Mouse (Mus musculus) hindbrain, embryonic 16.5 days (tissue): Measurements from ENCODE around the gene Dstyk. TPM values are rescaled to one million over a fixed set of nuclear protein-coding genes. Genes with fewer than 3 reads are reported as not detected.

Experiments used
- ATAC-seq: fragments of 200-750 bp; cut with Nextera tagmentation; 2 replicates; pipeline ENCODE4 v1.8.0; 2017; ENCODE audit warnings: moderate TSS enrichment, moderate library complexity
- H3K27ac ChIP-seq: fragments of 300-500 bp; sonication (generic); 2 replicates; pipeline ENCODE4 v1.5.1; 2014; ENCODE audit warnings: low read depth, mild to moderate bottlenecking, control low read depth, low read length, moderate library complexity
- H3K27me3 ChIP-seq: fragments of 300-500 bp; sonication (generic); replicated peaks from 2 replicates; pipeline ENCODE4 v1.6.1; 2014; ENCODE audit warnings: low read length; ENCODE audit not compliant: control insufficient read depth, insufficient read depth
- H3K36me3 ChIP-seq: fragments of 300-500 bp; sonication (generic); 2 replicates; pipeline ENCODE4 v1.6.1; 2014; ENCODE audit warnings: mild to moderate bottlenecking, low read length, moderate library complexity, mixed read lengths; ENCODE audit not compliant: control insufficient read depth, insufficient read depth
- H3K4me1 ChIP-seq: fragments of 300-500 bp; sonication (generic); 2 replicates; pipeline ENCODE4 v1.6.1; 2014; ENCODE audit warnings: low read depth, low read length; ENCODE audit not compliant: control insufficient read depth, insufficient read depth
- H3K4me2 ChIP-seq: fragments of 300-500 bp; sonication (generic); 2 replicates; pipeline ENCODE4 v1.6.1; 2014; ENCODE audit warnings: mild to moderate bottlenecking, low read length, control low read depth, moderate library complexity
- H3K4me3 ChIP-seq: fragments of 300-500 bp; sonication (generic); 2 replicates; pipeline ENCODE4 v1.5.1; 2014; ENCODE audit warnings: mild to moderate bottlenecking, low read length, control low read depth, moderate library complexity
- H3K9ac ChIP-seq: fragments of 300-500 bp; sonication (generic); 2 replicates; pipeline ENCODE4 v1.6.1; 2014; ENCODE audit warnings: low read depth, mild to moderate bottlenecking, control low read depth, low read length, moderate library complexity
- H3K9me3 ChIP-seq: fragments of 300-500 bp; sonication (generic); 2 replicates; pipeline ENCODE4 v1.6.1; 2014; ENCODE audit warnings: mild to moderate bottlenecking, low read length, moderate library complexity; ENCODE audit not compliant: control insufficient read depth
- WGBS: fragments of 180-500 bp; shearing (Covaris S2); extraction: QIAGEN DNeasy Blood & Tissue Kit; methylation state at CpG from one replicate; pipeline ENCODE4 v1.1.7; 2014; 5-methylcytosine and 5-hydroxymethylcytosine counted together
- polyA plus RNA-seq: library from polyadenylated mRNA; unstranded; fragments of >200 nt; fragmentation: Nextera tagmentation; extraction: Ambion mirVana; gene quantifications from 2 replicates; pipeline ENCODE4 v1.2.1, GENCODE M21; 2015

The Dstyk gene
- polyA plus RNA-seq = 7.9 and 9.7 TPM in 2 replicates

DNA sequence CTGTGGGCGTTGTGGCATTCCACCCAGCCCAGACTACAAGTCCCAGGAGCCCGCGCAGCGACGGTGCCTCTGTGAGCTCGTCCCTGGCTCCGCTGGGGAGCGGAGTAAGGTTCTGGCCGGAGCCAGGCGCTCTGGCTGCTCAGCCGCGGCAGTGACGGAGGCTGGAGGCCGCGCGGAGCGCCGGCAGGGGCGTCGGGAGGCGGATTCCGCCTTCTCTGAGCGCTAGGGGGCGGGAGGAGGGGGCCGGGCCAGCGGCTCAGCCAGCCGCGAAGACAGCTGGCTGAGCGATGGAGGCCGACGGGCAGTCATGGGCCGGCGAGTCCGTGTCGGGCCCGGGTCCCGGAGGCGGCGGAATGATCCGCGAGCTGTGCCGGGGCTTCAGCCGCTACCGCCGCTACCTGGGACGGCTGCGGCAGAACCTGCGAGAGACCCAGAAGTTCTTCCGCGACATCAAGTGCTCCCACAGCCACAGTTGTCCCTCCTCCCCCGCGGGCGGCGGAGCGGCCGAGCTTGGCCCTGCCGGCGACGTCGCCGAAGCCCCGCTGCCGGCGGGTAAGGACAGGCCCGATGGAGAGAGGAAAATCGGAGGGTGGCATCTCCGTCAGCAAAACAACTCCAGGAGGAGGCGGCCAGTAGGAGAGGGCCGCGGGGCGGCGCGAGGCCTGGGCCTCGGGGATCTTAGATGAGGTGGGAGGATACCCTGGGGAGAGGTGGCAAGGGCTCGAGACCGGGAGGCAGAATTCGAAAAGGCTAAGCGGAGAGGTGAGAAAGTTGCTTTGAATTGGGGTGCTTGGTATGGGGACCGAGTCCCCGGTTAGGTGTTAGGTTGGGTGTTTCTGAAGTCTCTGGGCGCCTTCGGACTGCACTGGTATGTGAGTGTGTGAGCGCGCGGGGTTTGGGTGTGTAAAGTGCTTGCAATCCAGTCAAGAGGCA is at the start of gene Dstyk:
Dstyk (plus strand) TSS at position 237 of the 933 bp plus-strand sequence.
- peak within 1 kb of the TSS; percentile 64 for H3K4me2 ChIP-seq
- H3K9ac ChIP-seq = peak within 1 kb of the TSS; percentile 78
- peak within 1 kb of the TSS; percentile 82 for H3K27ac ChIP-seq
- no peaks in the 10 kb centered on the region for H3K36me3 ChIP-seq
- peak within 1 kb of the TSS; percentile 57 for H3K4me3 ChIP-seq
- no peaks in the 10 kb centered on the region for H3K9me3 ChIP-seq
- ATAC-seq = peak; percentile 99
- H3K4me1 ChIP-seq = peaks cover 12% of the 10 kb centered on the region
- H3K27me3 ChIP-seq = no peaks in the 10 kb centered on the region
- under 1% methylated on average over 79 of the region's 85 CpGs for WGBS

DNA sequence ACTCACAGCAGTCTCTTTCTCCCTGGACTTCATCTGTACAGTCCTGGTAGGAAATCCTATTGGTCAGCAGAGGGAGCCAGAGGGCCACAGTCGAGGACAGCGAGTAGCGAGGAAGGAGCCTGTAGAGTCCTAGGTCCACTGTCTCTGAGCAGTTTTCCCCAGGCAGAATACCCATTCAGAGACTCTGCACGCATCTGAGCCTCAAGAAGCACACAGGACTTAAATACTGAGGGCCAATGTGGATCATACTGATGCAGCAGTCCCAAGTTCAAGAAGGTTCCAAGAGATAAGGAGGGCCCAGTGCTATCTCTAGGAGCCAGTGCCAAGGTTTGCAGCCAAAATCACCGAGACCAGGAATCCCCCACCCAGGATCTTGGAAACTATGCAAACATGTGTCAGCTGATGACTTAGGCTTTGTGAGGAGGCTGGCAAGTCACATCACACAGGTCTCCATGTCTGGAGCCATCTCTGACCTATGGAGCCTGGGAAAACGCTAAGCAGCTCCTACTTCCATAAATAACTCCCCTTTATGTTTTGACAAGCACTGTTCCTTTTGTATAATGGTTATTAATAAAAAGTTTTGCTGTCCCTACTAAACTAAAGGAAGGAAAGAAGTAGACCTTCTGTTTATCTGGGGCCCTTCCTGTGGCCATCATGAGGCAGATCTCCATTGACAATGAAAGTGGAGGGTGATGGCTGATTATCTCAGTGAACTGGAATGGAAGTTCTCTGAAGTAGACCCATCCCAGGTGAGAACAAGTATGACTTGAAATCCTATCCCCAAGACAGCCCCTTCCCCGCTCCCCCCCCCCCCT is 49.5 kb upstream of the Dstyk start:
- Histone ChIP-seq H3K27me3 (no peaks in the 10 kb centered on the region), H3K27ac (no peak overlapping the region), H3K9me3 (no peaks in the 10 kb centered on the region), H3K4me1 (peaks cover 34% of the 10 kb centered on the region), H3K4me2 (no peak overlapping the region), H3K9ac (no peak overlapping the region), H3K4me3 (no peak overlapping the region), H3K36me3 (no peaks in the 10 kb centered on the region)
- WGBS = 30% methylated on average over 7 of the region's 7 CpGs
- ATAC-seq = peak; percentile 86

GRCm38 (mm10) chr1:132370681-132371173 is 46.6 kb upstream of the Dstyk start:
- no peaks in the 10 kb centered on the region for H3K36me3 ChIP-seq
- H3K4me2 ChIP-seq = no peak overlapping the region
- peaks cover 50% of the 10 kb centered on the region for H3K4me1 ChIP-seq
- H3K27ac ChIP-seq = no peak overlapping the region
- no peak overlapping the region for H3K9ac ChIP-seq
- WGBS = 72% methylated on average over 9 of the region's 9 CpGs
- no peaks in the 10 kb centered on the region for H3K27me3 ChIP-seq
- ATAC-seq = no peak
- H3K9me3 ChIP-seq = no peaks in the 10 kb centered on the region
- H3K4me3 ChIP-seq = no peak overlapping the region

DNA sequence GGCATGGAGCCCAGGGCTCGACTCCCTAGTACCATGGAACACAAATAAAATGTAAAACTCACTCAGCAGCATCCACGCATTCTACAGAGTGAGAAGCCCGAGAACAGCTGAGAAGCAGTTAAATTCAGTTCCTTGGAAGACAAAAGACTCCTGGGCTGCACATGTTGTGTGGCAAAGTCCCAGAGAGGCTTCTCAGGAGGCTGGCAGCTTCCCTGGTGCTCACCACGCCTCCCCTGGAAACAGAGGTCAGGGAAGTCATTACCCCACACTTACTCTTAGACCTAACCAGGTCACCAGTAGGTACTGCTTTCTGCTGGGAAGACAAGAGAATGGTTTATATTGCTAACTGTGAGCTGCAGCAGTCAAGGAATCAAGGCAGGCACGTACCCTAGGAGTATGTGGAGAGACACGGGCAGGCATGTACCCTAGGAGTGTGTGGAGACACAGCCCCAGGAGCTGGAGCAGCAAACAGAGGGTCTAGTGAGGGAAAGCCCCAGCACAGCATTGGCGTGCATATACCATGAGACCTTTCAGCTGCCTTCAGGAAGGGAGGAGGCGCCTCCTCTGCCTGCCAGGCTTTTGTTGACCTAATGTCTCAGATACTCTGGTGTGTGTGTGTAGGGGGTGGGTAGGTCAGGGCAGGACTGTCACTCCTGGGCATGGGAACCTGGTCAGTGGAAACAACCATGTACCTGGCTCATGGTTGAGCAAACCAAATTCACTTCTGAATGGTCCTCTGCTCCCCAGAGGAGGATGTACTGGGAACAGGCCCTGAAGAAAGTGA is 45.9 kb upstream of the Dstyk start:
- Histone ChIP-seq H3K4me3 (no peak overlapping the region), H3K9me3 (no peaks in the 10 kb centered on the region), H3K36me3 (no peaks in the 10 kb centered on the region), H3K27me3 (no peaks in the 10 kb centered on the region), H3K4me1 (peaks cover 50% of the 10 kb centered on the region), H3K27ac (no peak overlapping the region), H3K4me2 (no peak overlapping the region), H3K9ac (no peak overlapping the region)
- ATAC-seq = no peak
- WGBS = 32% methylated on average over 8 of the region's 8 CpGs

DNA sequence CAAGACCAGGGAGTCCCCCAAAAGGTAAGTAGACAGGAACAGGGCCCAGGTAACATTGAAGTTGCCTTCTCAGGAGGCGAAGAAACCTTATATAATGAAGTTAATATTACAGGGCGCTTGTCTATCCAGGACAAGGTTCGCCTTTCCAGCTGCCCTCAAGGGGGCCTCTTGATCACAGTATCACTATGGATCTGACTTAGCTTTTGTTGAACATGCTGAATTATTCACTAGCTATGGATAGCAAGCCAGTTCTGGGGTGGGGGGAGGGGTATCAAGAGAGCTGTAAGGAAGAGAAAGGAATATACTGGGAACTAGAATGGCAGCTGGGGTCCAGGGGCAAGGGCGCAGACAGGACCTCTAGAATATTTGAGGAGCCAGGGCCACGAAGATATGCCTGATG is 45.0 kb upstream of the Dstyk start:
- no peak for ATAC-seq
- Histone ChIP-seq H3K9me3 (no peaks in the 10 kb centered on the region), H3K9ac (no peak overlapping the region), H3K27me3 (no peaks in the 10 kb centered on the region), H3K4me3 (no peak overlapping the region), H3K4me2 (no peak overlapping the region), H3K27ac (no peak overlapping the region), H3K36me3 (no peaks in the 10 kb centered on the region), H3K4me1 (peaks cover 47% of the 10 kb centered on the region)
- 49% methylated on average over 5 of the region's 5 CpGs for WGBS

DNA sequence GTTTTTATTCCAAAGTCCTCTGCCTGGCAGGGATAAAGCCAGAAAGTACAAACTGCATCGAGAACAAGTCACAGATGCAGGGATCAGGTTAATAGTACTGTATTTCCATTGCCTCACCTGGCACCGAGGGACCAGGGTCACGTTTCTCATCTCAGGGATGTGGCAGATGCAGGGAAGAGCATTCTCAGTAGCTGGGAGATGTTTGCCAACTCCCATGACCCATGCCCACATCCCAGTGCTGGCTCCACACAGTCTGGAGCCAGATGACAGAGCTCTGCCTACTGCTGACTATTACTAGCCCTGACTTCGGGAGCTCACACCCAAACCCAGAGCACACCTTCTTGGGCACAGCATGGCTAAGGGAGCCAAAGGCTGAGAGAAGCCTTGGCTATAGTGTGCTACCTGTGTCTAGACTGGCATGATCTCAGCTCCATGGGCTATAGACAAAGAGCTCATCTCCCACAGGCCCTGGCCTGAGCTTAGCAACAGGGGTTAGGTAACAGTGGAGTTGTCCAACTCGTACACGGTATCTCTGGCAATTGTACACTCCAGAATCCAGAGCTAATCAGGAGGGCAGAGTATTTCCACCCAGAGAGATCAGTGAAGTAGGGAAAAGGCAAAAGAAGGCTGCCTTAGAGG is 44.3 kb upstream of the Dstyk start:
- H3K27ac ChIP-seq = peak overlapping the region; percentile 20; the same call in 1 of the 2 replicates
- H3K9ac ChIP-seq = peak overlapping the region; percentile 15; the same call in 1 of the 2 replicates
- peaks cover 43% of the 10 kb centered on the region for H3K4me1 ChIP-seq
- 66% methylated on average over 6 of the region's 6 CpGs for WGBS
- no peak overlapping the region for H3K4me2 ChIP-seq
- H3K4me3 ChIP-seq = no peak overlapping the region
- ATAC-seq = no peak
- H3K36me3 ChIP-seq = no peaks in the 10 kb centered on the region
- H3K9me3 ChIP-seq = no peaks in the 10 kb centered on the region
- H3K27me3 ChIP-seq = no peaks in the 10 kb centered on the region

DNA sequence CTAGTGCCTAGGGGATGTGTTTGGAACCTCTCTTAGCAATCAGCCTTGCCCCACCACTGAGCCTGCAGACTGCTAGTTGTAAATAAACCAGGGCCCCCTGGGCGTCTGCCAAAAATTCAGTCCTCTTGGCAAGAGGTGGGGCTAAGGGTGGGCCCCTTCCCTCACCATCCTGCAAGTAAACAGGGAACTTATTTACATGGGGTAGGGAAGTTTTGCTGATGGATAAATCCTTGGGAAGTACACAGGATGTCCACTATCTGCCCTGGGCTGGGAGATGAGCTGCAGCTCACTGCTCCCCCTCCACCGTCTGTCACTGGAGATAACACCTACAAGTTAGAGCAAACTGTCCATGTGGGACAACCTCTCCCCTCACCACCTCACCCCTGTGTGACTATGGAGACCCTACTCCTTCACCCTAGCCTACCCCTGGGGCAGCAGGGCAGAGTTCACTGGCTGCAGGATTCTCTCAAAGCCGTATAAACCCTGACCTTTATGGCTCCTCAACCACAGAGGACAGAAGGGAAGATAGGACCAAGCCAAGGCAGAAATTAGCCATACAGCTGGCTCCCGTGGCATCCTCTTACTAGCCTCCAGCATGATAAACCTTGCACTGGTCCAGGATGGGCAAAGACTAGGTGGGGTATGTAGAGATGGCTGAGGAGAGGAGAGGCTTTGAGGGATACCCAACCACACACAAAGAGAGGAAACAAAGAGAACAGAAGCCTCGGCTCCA is 43.0 kb upstream of the Dstyk start:
- Histone ChIP-seq H3K36me3 (no peaks in the 10 kb centered on the region), H3K4me2 (no peak overlapping the region), H3K9me3 (no peaks in the 10 kb centered on the region), H3K4me3 (no peak overlapping the region), H3K27me3 (no peaks in the 10 kb centered on the region), H3K27ac (no peak overlapping the region), H3K9ac (no peak overlapping the region), H3K4me1 (peaks cover 43% of the 10 kb centered on the region)
- 30% methylated on average over 5 of the region's 5 CpGs for WGBS
- peak; percentile 59 for ATAC-seq

DNA sequence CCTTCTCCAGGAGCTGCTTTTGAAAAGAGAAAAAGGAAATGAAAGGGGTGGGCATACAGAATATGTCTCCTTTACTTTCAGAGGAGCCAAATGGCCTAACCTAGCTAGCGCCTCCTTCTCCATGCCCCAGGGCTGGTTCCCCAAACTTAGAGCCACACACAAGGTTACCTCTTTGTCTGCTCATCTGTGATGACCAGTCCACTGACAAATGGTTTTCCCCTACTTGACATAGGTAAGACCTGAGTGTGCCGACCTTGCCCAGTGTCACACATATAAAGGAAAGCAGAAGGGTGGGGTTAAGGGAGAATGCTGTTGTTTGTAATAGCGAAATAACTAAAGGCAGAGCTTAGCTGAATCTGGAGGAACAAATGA is 42.5 kb upstream of the Dstyk start:
- no peak overlapping the region for H3K9ac ChIP-seq
- WGBS = 71% methylated on average over 3 of the region's 3 CpGs
- H3K4me1 ChIP-seq = peaks cover 43% of the 10 kb centered on the region
- H3K27me3 ChIP-seq = no peaks in the 10 kb centered on the region
- no peak overlapping the region for H3K4me2 ChIP-seq
- H3K27ac ChIP-seq = no peak overlapping the region
- H3K9me3 ChIP-seq = no peaks in the 10 kb centered on the region
- peaks cover 2% of the 10 kb centered on the region; the same call in 1 of the 2 replicates for H3K36me3 ChIP-seq
- H3K4me3 ChIP-seq = no peak overlapping the region
- ATAC-seq = no peak
